Mouse (Mus musculus): ENCODE measurements at regions not wholly inside any gene's neighbourhood (a gene's known extent, or its start where the extent isn't known, plus 50 kb on each side); places are given as distances from the start of the nearest gene placed in this dataset.
"Not testable (repeated sequence)": the region's sequence is repeated elsewhere in the genome, so short reads cannot be mapped to it uniquely, and the experiment has no call there.

DNA sequence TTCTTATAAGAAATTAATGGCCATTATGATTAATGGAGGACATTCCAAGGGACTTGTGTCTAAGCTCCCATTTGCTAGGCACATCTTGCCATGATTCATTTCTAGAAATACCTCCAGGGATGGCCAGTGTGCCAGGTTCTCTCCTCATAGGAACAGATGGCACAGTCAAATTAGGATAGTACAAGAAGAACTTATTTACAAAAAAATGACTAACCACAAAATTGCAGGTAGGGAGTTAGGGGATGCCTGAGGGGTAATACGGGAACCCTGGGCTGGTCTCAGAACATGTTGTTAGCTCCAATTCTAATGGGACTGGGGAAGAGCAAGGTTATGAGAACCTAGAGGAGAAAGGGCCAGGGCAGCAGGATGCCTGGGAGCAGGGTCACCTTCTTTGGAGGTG, 760.9 kb upstream of the Kirrel3 start:
- no peak overlapping the region for H3K27ac ChIP-seq (ENCODE audit: low read depth)
- TF ChIP-seq CTCF (IDR thresholded peaks at IDR 0.05; ENCODE audit: low read depth) (no peak), EP300 (IDR thresholded peaks at IDR 0.05; ENCODE audit: low read depth) (no peak)
- DNase-seq (no peak), ATAC-seq (no peak)
- no peak overlapping the region for H3K4me3 ChIP-seq (ENCODE audit: low read depth, low read length)
- H3K4me1 ChIP-seq (ENCODE audit: insufficient read depth): no peaks in the 10 kb centered on the region
- no peak overlapping the region for H3K4me2 ChIP-seq (ENCODE audit: low read depth, low read length)
- H3K27me3 ChIP-seq (ENCODE audit: insufficient read depth, low read length): no peaks in the 10 kb centered on the region
- no peak overlapping the region for H3K9ac ChIP-seq (replicated peaks)
- H3K36me3 ChIP-seq (replicated peaks; ENCODE audit: insufficient read depth, low read length): no peaks in the 10 kb centered on the region
- 78% methylated on average over 1 of the region's 1 CpGs for whole genome bisulfite sequencing (ENCODE audit: insufficient replicate concordance)
- H3K9me3 ChIP-seq (ENCODE audit: low read length): no peaks in the 10 kb centered on the region

GRCm38 (mm10) chr9:33728058-33728457, 757.6 kb upstream of the Kirrel3 start:
- H3K4me1 ChIP-seq (ENCODE audit: insufficient read depth); H3K27me3 ChIP-seq (ENCODE audit: insufficient read depth, low read length); H3K36me3 ChIP-seq (replicated peaks; ENCODE audit: insufficient read depth, low read length); H3K4me2 ChIP-seq (ENCODE audit: low read depth, low read length); H3K9me3 ChIP-seq (ENCODE audit: low read length); H3K9ac ChIP-seq (replicated peaks); H3K4me3 ChIP-seq (ENCODE audit: low read depth, low read length); DNase-seq; H3K27ac ChIP-seq (ENCODE audit: low read depth): not testable (repeated sequence)
- 78% methylated on average over 12 of the region's 37 CpGs for WGBS (ENCODE audit: insufficient replicate concordance)
- peak; percentile 38 for ATAC-seq

GRCm38 (mm10) chr9:33760701-33761100, 725.0 kb upstream of the Kirrel3 start:
- Histone ChIP-seq H3K4me1 (ENCODE audit: insufficient read depth) (no peaks in the 10 kb centered on the region), H3K36me3 (replicated peaks; ENCODE audit: insufficient read depth, low read length) (no peaks in the 10 kb centered on the region), H3K4me2 (ENCODE audit: low read depth, low read length) (no peak overlapping the region), H3K9me3 (ENCODE audit: low read length) (no peaks in the 10 kb centered on the region), H3K27me3 (ENCODE audit: insufficient read depth, low read length) (no peaks in the 10 kb centered on the region), H3K4me3 (ENCODE audit: low read depth, low read length) (no peak overlapping the region), H3K27ac (ENCODE audit: low read depth) (no peak overlapping the region), H3K9ac (replicated peaks) (no peak overlapping the region)
- ATAC-seq (no peak), DNase-seq (no peak)
- no peak for TF ChIP-seq EP300 (IDR thresholded peaks at IDR 0.05; ENCODE audit: low read depth)
- TF ChIP-seq CTCF (IDR thresholded peaks at IDR 0.05; ENCODE audit: low read depth): no peak

GRCm38 (mm10) chr9:33766235-33766634, 719.5 kb upstream of the Kirrel3 start:
- Histone ChIP-seq H3K27ac (ENCODE audit: low read depth) (no peak overlapping the region), H3K4me2 (ENCODE audit: low read depth, low read length) (no peak overlapping the region), H3K9ac (replicated peaks) (no peak overlapping the region), H3K9me3 (ENCODE audit: low read length) (no peaks in the 10 kb centered on the region), H3K4me1 (ENCODE audit: insufficient read depth) (no peaks in the 10 kb centered on the region), H3K4me3 (ENCODE audit: low read depth, low read length) (no peak overlapping the region), H3K27me3 (ENCODE audit: insufficient read depth, low read length) (no peaks in the 10 kb centered on the region), H3K36me3 (replicated peaks; ENCODE audit: insufficient read depth, low read length) (no peaks in the 10 kb centered on the region)
- TF ChIP-seq EP300 (IDR thresholded peaks at IDR 0.05; ENCODE audit: low read depth) (no peak), CTCF (IDR thresholded peaks at IDR 0.05; ENCODE audit: low read depth) (no peak)
- ATAC-seq (no peak), DNase-seq (no peak)
- WGBS (ENCODE audit: insufficient replicate concordance): 57% methylated on average over 2 of the region's 2 CpGs

GRCm38 (mm10) chr9:33769811-33770210, 715.9 kb upstream of the Kirrel3 start:
- Histone ChIP-seq H3K27me3 (ENCODE audit: insufficient read depth, low read length) (no peaks in the 10 kb centered on the region), H3K4me2 (ENCODE audit: low read depth, low read length) (no peak overlapping the region), H3K9ac (replicated peaks) (no peak overlapping the region), H3K4me1 (ENCODE audit: insufficient read depth) (no peaks in the 10 kb centered on the region), H3K36me3 (replicated peaks; ENCODE audit: insufficient read depth, low read length) (no peaks in the 10 kb centered on the region), H3K27ac (ENCODE audit: low read depth) (no peak overlapping the region), H3K9me3 (ENCODE audit: low read length) (no peaks in the 10 kb centered on the region), H3K4me3 (ENCODE audit: low read depth, low read length) (no peak overlapping the region)
- 72% methylated on average over 2 of the region's 2 CpGs for WGBS (ENCODE audit: insufficient replicate concordance)
- TF ChIP-seq CTCF (IDR thresholded peaks at IDR 0.05; ENCODE audit: low read depth): no peak
- no peak for TF ChIP-seq EP300 (IDR thresholded peaks at IDR 0.05; ENCODE audit: low read depth)
- no peak for ATAC-seq
- DNase-seq: no peak

GRCm38 (mm10) chr9:33774178-33774577, 711.5 kb upstream of the Kirrel3 start:
- Histone ChIP-seq H3K27me3 (ENCODE audit: insufficient read depth, low read length) (no peaks in the 10 kb centered on the region), H3K4me3 (ENCODE audit: low read depth, low read length) (no peak overlapping the region), H3K27ac (ENCODE audit: low read depth) (no peak overlapping the region), H3K9me3 (ENCODE audit: low read length) (no peaks in the 10 kb centered on the region), H3K4me1 (ENCODE audit: insufficient read depth) (no peaks in the 10 kb centered on the region), H3K9ac (replicated peaks) (no peak overlapping the region), H3K4me2 (ENCODE audit: low read depth, low read length) (no peak overlapping the region), H3K36me3 (replicated peaks; ENCODE audit: insufficient read depth, low read length) (no peaks in the 10 kb centered on the region)
- no peak for ATAC-seq
- WGBS (ENCODE audit: insufficient replicate concordance): 55% methylated on average over 5 of the region's 5 CpGs
- DNase-seq: no peak
- TF ChIP-seq EP300 (IDR thresholded peaks at IDR 0.05; ENCODE audit: low read depth) (no peak), CTCF (IDR thresholded peaks at IDR 0.05; ENCODE audit: low read depth) (no peak)

DNA sequence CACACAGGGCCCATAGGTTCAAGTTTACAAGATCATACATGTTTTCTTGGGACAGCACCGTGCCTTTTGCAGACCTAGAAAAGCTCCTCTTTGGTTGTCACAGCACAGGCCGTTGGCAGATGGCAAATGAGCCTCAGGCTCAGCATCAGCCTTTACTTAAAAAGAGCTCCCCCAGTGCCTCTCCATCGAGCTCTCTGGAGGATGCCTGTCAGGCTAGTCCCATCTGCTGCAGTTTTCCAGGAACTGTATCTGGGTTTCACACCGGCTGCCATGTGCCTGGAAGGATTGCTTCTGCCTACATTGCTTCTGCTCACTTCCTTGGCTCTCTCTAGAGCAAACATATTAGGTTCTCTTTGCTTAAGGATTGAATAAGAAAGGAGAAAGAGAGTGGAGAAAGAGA, 695.1 kb upstream of the Kirrel3 start:
- no peak overlapping the region for H3K9ac ChIP-seq (replicated peaks)
- H3K27me3 ChIP-seq (ENCODE audit: insufficient read depth, low read length): no peaks in the 10 kb centered on the region
- no peaks in the 10 kb centered on the region for H3K9me3 ChIP-seq (ENCODE audit: low read length)
- H3K4me2 ChIP-seq (ENCODE audit: low read depth, low read length): no peak overlapping the region
- no peaks in the 10 kb centered on the region for H3K36me3 ChIP-seq (replicated peaks; ENCODE audit: insufficient read depth, low read length)
- no peak for TF ChIP-seq EP300 (IDR thresholded peaks at IDR 0.05; ENCODE audit: low read depth)
- no peak for TF ChIP-seq CTCF (IDR thresholded peaks at IDR 0.05; ENCODE audit: low read depth)
- no peak overlapping the region for H3K27ac ChIP-seq (ENCODE audit: low read depth)
- ATAC-seq: no peak
- no peak overlapping the region for H3K4me3 ChIP-seq (ENCODE audit: low read depth, low read length)
- 54% methylated on average over 4 of the region's 4 CpGs for WGBS (ENCODE audit: insufficient replicate concordance)
- no peaks in the 10 kb centered on the region for H3K4me1 ChIP-seq (ENCODE audit: insufficient read depth)
- no peak for DNase-seq

All from liver, postnatal 0 days (tissue).